Mouse (Mus musculus) embryonic facial prominence, embryonic 15.5 days (tissue): ENCODE results near the gene Tiam1. TPM values are rescaled to one million over a fixed set of nuclear protein-coding genes. Genes with fewer than 3 reads are reported as not detected.

ENCODE experiments used
- ATAC-seq: fragments of 200-750 bp; cut with Nextera tagmentation; 2 replicates; pipeline ENCODE4 v1.8.0; 2017; ENCODE audit warnings: low read depth, moderate TSS enrichment; ENCODE audit not compliant: insufficient number of reproducible peaks, low FRiP score, low TSS enrichment
- H3K27ac ChIP-seq: fragments of 300-500 bp; sonication (generic); replicated peaks from 2 replicates; pipeline ENCODE4 v1.5.1; 2015; ENCODE audit warnings: mild to moderate bottlenecking, inconsistent platforms
- H3K27me3 ChIP-seq: fragments of 300-500 bp; sonication (generic); 2 replicates; pipeline ENCODE4 v1.6.1; 2015; ENCODE audit warnings: inconsistent platforms
- H3K36me3 ChIP-seq: fragments of 300-500 bp; sonication (generic); 2 replicates; pipeline ENCODE4 v1.6.1; 2015; ENCODE audit warnings: mild to moderate bottlenecking, inconsistent platforms
- H3K4me1 ChIP-seq: fragments of 300-500 bp; sonication (generic); 2 replicates; pipeline ENCODE4 v1.6.1; 2015; ENCODE audit warnings: inconsistent platforms
- H3K4me2 ChIP-seq: fragments of 300-500 bp; sonication (generic); replicated peaks from 2 replicates; pipeline ENCODE4 v1.6.1; 2015; ENCODE audit warnings: mild to moderate bottlenecking, inconsistent platforms
- H3K4me3 ChIP-seq: fragments of 300-500 bp; sonication (generic); replicated peaks from 2 replicates; pipeline ENCODE4 v1.5.1; 2015; ENCODE audit warnings: mild to moderate bottlenecking, inconsistent platforms
- H3K9ac ChIP-seq: fragments of 300-500 bp; sonication (generic); 2 replicates; pipeline ENCODE4 v1.6.1; 2015; ENCODE audit warnings: inconsistent platforms
- H3K9me3 ChIP-seq: fragments of 300-500 bp; sonication (generic); replicated peaks from 2 replicates; pipeline ENCODE4 v1.6.1; 2016; ENCODE audit warnings: inconsistent platforms
- WGBS: fragments of 180-500 bp; shearing (Covaris S2); methylation state at CpG from one replicate; pipeline ENCODE4 v1.1.7; 2015; 5-methylcytosine and 5-hydroxymethylcytosine counted together
- polyA plus RNA-seq: library from polyadenylated mRNA; unstranded; fragments of >200 nt; fragmentation: Nextera tagmentation; extraction: Ambion mirVana; gene quantifications from 2 replicates; pipeline ENCODE4 v1.2.1, GENCODE M21; 2015

The Tiam1 gene
- polyA plus RNA-seq, 1 experiment from 2014 or later, result 45.3 TPM

DNA sequence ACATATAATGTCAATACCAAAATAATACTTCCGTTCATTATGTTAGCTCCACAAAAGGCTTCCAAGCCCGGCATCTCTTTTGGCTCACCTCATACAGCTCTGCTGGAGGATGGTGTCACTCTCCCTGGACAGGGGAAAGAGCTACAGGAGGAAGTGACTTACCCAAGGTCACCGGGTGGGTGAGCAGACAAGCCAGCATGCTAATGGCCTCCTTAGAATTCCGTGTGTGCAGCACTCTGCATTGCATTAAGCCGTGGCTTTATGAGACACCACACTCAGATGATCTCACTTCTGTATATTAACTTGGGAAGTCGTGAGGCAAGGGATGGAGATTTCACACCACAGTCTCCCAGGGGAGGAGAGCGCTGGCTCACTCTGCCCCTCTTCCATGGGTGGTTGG lies 248.3 kb downstream of the Tiam1 start:
- H3K4me3 ChIP-seq, result no peak overlapping the region
- peaks cover 30% of the 10 kb centered on the region; the same call in 1 of the 2 replicates for H3K4me1 ChIP-seq
- H3K27me3 ChIP-seq, result no peaks in the 10 kb centered on the region
- no peak overlapping the region for H3K4me2 ChIP-seq
- no peak overlapping the region for H3K9ac ChIP-seq
- no peaks in the 10 kb centered on the region for H3K9me3 ChIP-seq
- no peak overlapping the region for H3K27ac ChIP-seq
- peaks cover 5% of the 10 kb centered on the region for H3K36me3 ChIP-seq
- 73% methylated on average over 7 of the region's 7 CpGs for WGBS
- no peak for ATAC-seq

DNA sequence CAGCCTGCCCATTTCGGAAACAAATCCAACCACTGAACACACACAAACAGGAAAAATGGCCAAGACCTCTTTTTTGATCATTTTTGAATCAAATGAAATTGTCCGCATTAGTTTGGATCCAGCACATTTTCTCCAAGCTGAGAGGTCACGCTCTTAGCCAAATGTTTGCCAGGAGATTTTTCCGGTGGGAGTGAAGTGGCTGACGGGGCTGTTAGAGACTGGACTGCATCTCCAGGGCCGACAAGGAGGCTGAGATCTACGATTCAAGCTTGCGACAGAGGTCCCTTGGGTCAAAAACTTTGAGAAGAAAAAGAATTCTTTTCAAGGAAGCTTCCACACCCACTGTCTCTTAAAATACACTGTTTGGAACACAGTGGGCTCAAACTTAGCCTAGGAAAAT lies 248.8 kb downstream of the Tiam1 start:
- no peak for ATAC-seq
- WGBS, result 71% methylated on average over 8 of the region's 8 CpGs
- Histone ChIP-seq H3K9ac (no peak overlapping the region), H3K4me2 (no peak overlapping the region), H3K27me3 (no peaks in the 10 kb centered on the region), H3K27ac (no peak overlapping the region), H3K4me1 (peaks cover 33% of the 10 kb centered on the region; the same call in 1 of the 2 replicates), H3K4me3 (no peak overlapping the region), H3K9me3 (no peaks in the 10 kb centered on the region), H3K36me3 (peaks cover 5% of the 10 kb centered on the region)

GRCm38 (mm10) chr16:89890515-89891189 lies 252.9 kb downstream of the Tiam1 start:
- H3K9ac ChIP-seq, result no peak overlapping the region
- no peak for ATAC-seq
- no peak overlapping the region for H3K27ac ChIP-seq
- no peaks in the 10 kb centered on the region for H3K36me3 ChIP-seq
- WGBS, result 75% methylated on average over 17 of the region's 17 CpGs
- no peaks in the 10 kb centered on the region for H3K27me3 ChIP-seq
- no peak overlapping the region for H3K4me2 ChIP-seq
- peaks cover 21% of the 10 kb centered on the region; the same call in 1 of the 2 replicates for H3K4me1 ChIP-seq
- no peak overlapping the region for H3K4me3 ChIP-seq
- no peaks in the 10 kb centered on the region for H3K9me3 ChIP-seq

DNA sequence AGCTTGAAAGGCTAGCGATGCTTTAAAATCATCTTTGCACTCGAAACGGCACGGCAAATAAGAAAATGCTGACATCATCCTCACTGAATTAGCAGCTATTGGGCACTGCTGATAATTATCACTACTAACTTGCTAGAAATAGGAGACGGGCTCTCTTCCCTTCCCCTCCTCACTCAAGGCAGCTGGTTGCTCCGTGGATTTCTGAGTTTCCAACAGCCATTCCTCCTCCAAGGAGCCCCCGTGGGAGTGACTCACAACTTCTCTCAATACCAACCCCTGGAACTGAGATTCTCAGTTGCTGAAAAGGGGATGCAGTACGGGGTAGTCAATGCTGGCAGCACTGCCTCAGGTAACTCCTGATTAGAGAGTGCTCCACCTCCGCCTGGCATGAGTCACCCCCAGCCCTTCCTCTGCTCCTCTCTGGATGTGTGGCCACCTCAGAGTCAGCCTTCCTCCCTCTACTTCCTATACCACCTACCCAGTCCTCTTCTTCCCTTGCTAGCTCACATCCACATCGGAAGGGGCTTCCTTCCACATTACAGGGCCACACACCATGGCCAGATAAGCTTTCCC lies 253.6 kb downstream of the Tiam1 start:
- no peak overlapping the region for H3K4me3 ChIP-seq
- H3K4me2 ChIP-seq, result no peak overlapping the region
- H3K36me3 ChIP-seq, result no peaks in the 10 kb centered on the region
- H3K9me3 ChIP-seq, result no peaks in the 10 kb centered on the region
- H3K27me3 ChIP-seq, result no peaks in the 10 kb centered on the region
- H3K9ac ChIP-seq, result no peak overlapping the region
- no peak; the same call in 1 of the 2 replicates for ATAC-seq
- H3K27ac ChIP-seq, result no peak overlapping the region
- peaks cover 21% of the 10 kb centered on the region; the same call in 1 of the 2 replicates for H3K4me1 ChIP-seq
- WGBS, result 52% methylated on average over 10 of the region's 10 CpGs

GRCm38 (mm10) chr16:89886561-89886960 lies 257.0 kb downstream of the Tiam1 start:
- no peak overlapping the region for H3K4me3 ChIP-seq
- no peak overlapping the region for H3K27ac ChIP-seq
- H3K36me3 ChIP-seq, result peaks cover 11% of the 10 kb centered on the region; the same call in 1 of the 2 replicates
- H3K4me1 ChIP-seq, result peaks cover 29% of the 10 kb centered on the region
- H3K4me2 ChIP-seq, result no peak overlapping the region
- H3K9me3 ChIP-seq, result no peaks in the 10 kb centered on the region
- no peaks in the 10 kb centered on the region for H3K27me3 ChIP-seq
- no peak for ATAC-seq
- H3K9ac ChIP-seq, result no peak overlapping the region

DNA sequence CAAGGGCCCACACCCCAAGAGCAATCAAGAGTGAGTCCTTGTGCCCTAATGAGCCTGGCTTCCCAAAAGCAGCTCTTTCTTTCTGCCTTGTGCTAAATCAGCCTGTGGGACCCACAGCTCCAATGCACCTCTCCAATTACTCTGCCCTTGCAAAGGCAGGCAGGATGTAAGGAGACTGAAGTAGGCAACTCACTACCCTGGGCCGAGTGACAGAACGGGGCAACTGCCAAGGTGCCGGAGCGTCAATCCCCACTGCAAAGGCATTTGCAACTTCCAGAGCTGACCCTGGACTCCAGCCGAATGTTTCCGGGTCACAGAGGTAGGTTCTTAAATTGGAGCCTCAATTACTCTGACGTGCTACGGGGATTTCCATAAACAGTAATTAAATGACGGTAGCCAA lies 257.9 kb downstream of the Tiam1 start:
- WGBS, result 71% methylated on average over 9 of the region's 9 CpGs
- H3K27ac ChIP-seq, result no peak overlapping the region

GRCm38 (mm10) chr16:89883897-89884296 lies 259.7 kb downstream of the Tiam1 start:
- Histone ChIP-seq H3K4me2 (no peak overlapping the region), H3K9me3 (no peaks in the 10 kb centered on the region), H3K9ac (no peak overlapping the region), H3K36me3 (peaks cover 11% of the 10 kb centered on the region; the same call in 1 of the 2 replicates), H3K4me3 (no peak overlapping the region), H3K4me1 (peaks cover 14% of the 10 kb centered on the region), H3K27ac (no peak overlapping the region), H3K27me3 (no peaks in the 10 kb centered on the region)
- no peak for ATAC-seq
- WGBS, result 94% methylated on average over 4 of the region's 4 CpGs

More for the DNA sequence above, 257.9 kb downstream of the Tiam1 start:
- Histone ChIP-seq H3K9me3 (no peaks in the 10 kb centered on the region), H3K4me3 (no peak overlapping the region), H3K27me3 (no peaks in the 10 kb centered on the region), H3K4me2 (no peak overlapping the region), H3K4me1 (peaks cover 24% of the 10 kb centered on the region), H3K9ac (no peak overlapping the region), H3K36me3 (peaks cover 11% of the 10 kb centered on the region; the same call in 1 of the 2 replicates)
- ATAC-seq, result no peak

DNA sequence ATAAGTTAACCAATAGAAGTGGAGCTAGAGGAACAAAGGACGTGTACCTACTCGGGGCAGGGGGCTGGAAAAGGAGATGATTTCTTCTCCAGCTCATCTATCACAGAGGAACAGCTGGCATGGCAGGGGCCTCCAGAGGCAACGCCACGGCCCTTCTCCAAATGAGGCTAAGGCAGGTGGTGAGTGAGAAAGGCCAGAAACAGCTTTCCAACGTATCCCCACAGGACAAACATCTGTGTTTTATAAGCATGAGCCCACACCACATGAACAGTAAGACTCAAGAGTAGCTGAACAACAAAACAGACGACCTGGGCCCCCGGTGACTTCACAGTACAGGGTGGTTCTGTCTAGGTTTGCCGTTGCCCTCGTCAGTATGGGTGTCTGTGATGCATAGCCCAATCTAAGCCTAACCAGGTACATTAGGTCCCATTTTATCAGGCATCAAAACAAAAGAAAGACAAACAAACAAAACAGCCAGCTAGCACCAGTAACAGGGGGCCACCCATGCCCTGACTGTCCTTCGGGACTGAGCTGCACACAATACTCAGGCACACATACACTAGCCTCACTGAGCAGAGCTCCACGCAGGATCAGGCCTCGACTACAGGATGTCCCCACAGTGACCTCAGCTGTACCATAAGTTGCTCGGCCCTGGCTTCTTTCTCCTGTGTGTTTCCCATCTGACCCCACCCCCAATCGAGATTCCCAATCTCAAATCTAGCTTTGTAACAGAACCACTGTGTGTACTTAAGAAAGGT lies 260.9 kb downstream of the Tiam1 start:
- Histone ChIP-seq H3K27ac (no peak overlapping the region), H3K9me3 (no peaks in the 10 kb centered on the region)
- WGBS, result 48% methylated on average over 14 of the region's 14 CpGs

DNA sequence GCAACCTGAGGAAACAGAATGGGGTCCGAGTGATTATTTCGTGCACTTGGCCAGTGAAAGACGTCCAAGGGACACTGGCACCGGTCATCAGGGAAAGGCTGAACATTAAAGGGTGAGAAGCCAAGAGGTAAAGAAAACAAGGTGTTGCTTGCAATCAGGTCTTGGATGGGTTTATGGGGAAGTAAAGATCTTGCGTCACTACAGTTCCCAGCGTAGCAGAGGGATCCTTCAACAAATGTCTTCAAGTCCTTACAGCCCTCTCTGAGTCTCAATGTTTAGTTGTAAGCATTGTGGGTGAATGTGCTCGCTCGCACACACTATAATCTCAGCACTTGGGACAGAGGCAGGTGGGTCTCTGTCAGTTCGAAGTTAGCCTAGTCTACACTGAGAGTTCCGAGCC lies 266.4 kb downstream of the Tiam1 start:
- H3K4me2 ChIP-seq, result no peak overlapping the region
- peaks cover 28% of the 10 kb centered on the region for H3K4me1 ChIP-seq
- H3K36me3 ChIP-seq, result peaks cover 15% of the 10 kb centered on the region
- H3K9me3 ChIP-seq, result 0 out of 2 replicates have a peak, but pooled peaks cover 5% of the 10 kb centered on the region
- no peak overlapping the region for H3K9ac ChIP-seq
- H3K27ac ChIP-seq, result no peak overlapping the region
- WGBS, result 95% methylated on average over 10 of the region's 10 CpGs
- no peak for ATAC-seq
- no peak overlapping the region for H3K4me3 ChIP-seq
- H3K27me3 ChIP-seq, result no peaks in the 10 kb centered on the region

More for the DNA sequence above, 260.9 kb downstream of the Tiam1 start:
- H3K36me3 ChIP-seq, result peaks cover 11% of the 10 kb centered on the region; the same call in 1 of the 2 replicates
- no peak overlapping the region for H3K4me3 ChIP-seq
- peaks cover 14% of the 10 kb centered on the region for H3K4me1 ChIP-seq
- no peak overlapping the region for H3K9ac ChIP-seq
- no peaks in the 10 kb centered on the region for H3K27me3 ChIP-seq
- no peak overlapping the region for H3K4me2 ChIP-seq
- ATAC-seq, result no peak

DNA sequence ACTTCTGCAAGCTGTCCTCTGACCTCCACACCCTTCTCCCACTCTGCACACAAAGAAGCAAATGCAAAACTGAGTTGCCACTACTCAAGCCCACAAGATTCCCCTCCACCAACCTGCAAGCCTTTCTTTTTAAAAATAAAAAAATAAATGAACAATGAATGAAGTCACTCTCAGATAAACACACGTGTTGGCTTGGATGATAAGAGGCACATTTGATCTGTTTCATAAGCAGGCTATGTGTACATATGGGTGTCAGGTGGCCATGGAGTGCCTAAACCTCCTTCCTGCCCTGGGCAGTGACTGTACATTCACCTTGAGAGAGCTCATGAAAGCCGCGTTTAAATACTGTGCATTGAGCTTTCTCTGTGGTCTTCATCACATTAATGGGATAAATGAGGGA lies 267.5 kb downstream of the Tiam1 start:
- H3K4me1 ChIP-seq, result peaks cover 27% of the 10 kb centered on the region
- H3K4me3 ChIP-seq, result no peak overlapping the region
- no peak overlapping the region for H3K4me2 ChIP-seq
- ATAC-seq, result no peak
- WGBS, result 95% methylated on average over 3 of the region's 3 CpGs
- H3K9me3 ChIP-seq, result 0 out of 2 replicates have a peak, but pooled peaks cover 5% of the 10 kb centered on the region
- no peaks in the 10 kb centered on the region for H3K27me3 ChIP-seq
- H3K27ac ChIP-seq, result no peak overlapping the region
- H3K9ac ChIP-seq, result no peak overlapping the region
- H3K36me3 ChIP-seq, result peaks cover 15% of the 10 kb centered on the region

GRCm38 (mm10) chr16:89874012-89874704 lies 269.4 kb downstream of the Tiam1 start:
- peaks cover 15% of the 10 kb centered on the region for H3K36me3 ChIP-seq
- 20% methylated on average over 15 of the region's 15 CpGs for WGBS
- no peak overlapping the region for H3K9ac ChIP-seq
- H3K27ac ChIP-seq, result 0 out of 2 replicates have a peak overlapping the region, but pooled peaks have one; percentile 22
- no peak overlapping the region for H3K4me3 ChIP-seq
- ATAC-seq, result no peak; the same call in 1 of the 2 replicates
- H3K9me3 ChIP-seq, result 0 out of 2 replicates have a peak, but pooled peaks cover 5% of the 10 kb centered on the region
- no peaks in the 10 kb centered on the region for H3K27me3 ChIP-seq
- H3K4me2 ChIP-seq, result no peak overlapping the region
- peaks cover 27% of the 10 kb centered on the region for H3K4me1 ChIP-seq
